Mouse (Mus musculus): ENCODE measurements at regions not wholly inside any gene's neighbourhood (a gene's known extent, or its start where the extent isn't known, plus 50 kb on each side); places are given as distances from the start of the nearest gene placed in this dataset.

DNA sequence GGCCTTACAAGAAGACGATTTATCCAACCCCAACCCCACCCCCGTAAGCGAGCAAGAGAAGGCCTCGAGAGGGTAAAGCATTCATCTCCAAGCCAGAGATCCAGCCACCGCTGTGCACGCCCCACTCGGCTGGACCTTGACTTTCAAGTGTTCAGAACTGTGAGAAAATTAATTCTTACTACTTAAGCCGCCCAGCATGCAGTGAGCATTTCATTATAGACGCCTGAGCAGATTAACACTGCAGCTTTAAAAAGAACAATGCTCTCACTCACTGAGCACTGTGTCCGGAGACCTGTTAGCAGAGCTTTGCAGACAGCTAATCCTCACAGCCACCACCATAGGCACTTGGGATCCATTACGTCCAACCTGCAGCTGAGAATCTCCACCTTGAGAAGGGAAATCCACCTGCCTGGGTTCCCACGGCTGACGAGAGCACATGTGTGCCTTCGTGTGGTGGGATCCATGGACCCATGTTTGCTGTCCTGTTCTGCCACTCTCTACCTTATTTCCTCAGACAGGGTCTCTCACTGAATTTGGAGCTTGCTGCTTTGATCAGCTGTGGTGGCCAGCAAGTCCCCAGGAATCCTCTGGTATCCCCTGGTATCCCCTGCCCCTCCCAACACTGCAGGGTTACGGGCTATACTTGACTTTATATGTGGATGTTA lies 281.4 kb downstream of the 3100002H09Rik start:
- TF ChIP-seq CTCF (IDR thresholded peaks at IDR 0.05; ENCODE audit: control insufficient read depth, insufficient read depth, insufficient read length) (no peak), MAX (IDR thresholded peaks at IDR 0.05) (no peak), MYOG (IDR thresholded peaks at IDR 0.05; ENCODE audit: control insufficient read depth, extremely low read depth, insufficient read length) (no peak), MYOD1 (IDR thresholded peaks at IDR 0.05; ENCODE audit: control insufficient read depth, insufficient read length, low read depth) (no peak), USF1 (IDR thresholded peaks at IDR 0.05; ENCODE audit: low read depth) (no peak), CEBPB (IDR thresholded peaks at IDR 0.05; ENCODE audit: low read depth) (no peak)

Data from C2C12 (cell line).